Mouse (Mus musculus) cerebellum, postnatal 10 days (tissue): ENCODE results near the gene Tex28.
A peak's percentile ranks its signal among the peaks of the same experiment; 100 is the strongest.
"Not testable (repeated sequence)": the region's sequence is repeated elsewhere in the genome, so short reads cannot be mapped to it uniquely, and the experiment has no call there.

ENCODE experiments used
- DNase-seq, 2 experiments: peaks; one replicate each; pipeline ENCODE4 v3.0.0; 2021; ENCODE audit warnings: mixed read lengths in 2 of 2

Tex28 gene

DNA sequence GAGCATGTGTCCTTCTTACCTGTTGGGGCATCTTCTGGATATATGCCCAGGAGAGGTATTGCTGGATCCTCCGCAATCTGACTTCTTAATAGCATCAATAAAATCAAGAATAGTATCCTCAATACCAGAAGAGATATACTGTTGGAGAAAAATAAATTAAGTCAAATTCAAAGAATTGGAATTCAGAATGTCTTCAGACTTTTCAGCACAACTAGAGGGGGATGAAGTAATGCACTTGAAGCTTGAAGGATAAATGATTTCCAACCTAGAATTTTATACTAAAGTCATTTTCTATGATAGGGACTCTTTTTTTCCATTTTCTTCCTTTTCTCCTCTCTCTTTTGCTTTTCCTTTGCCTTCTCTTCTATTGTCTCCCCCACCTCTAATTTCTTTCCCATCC is at the start of gene Tex28:
TSS of gene Tex28 (minus strand) at position 101 of the 400 bp plus-strand sequence.
- DNase-seq = no peak

DNA sequence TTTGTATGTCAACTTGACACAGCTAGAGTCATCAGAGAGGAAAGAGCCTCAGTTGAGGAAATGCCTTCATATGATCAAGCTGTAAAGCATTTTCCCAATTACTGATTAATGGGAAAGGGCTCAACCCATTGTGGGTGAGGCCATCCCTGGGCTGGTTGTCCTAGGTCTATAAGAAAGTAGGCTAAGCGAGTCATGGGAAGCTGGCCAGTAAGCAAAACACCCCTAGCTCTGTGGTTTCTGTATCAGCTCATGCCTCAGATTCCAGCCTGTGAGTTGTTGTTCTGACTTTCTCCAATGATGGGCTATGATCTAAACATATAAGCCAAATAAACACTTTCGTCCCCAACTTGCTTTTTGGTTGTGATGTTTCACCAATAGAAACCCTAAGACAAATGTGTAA is 35.9 kb upstream of the Tex28 start:
- DNase-seq = no peak

DNA sequence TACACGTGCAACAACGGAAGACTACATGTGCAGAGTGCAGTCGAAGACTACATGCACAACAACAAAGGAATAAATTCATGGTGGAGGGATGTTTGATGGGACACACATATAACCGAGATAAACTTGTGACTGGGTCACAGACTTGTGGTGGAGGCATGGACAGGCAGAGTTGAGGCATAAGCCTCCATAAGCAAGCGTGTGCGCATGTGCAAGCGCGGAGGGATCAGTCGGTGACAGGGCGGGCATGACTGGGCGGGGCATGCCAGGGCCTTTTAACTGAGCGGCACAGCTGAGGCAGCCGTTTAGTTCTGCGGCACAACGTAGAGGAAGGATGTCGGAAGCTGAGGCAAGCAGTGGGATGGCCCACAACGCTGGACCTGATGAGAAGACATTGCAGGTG is 9.3 kb upstream of the Tex28 start, which contains the start of gene Tktl1:
TSS of gene Tktl1 (plus strand) at position 301 of the 400 bp plus-strand sequence.
- DNase-seq = no peak

DNA sequence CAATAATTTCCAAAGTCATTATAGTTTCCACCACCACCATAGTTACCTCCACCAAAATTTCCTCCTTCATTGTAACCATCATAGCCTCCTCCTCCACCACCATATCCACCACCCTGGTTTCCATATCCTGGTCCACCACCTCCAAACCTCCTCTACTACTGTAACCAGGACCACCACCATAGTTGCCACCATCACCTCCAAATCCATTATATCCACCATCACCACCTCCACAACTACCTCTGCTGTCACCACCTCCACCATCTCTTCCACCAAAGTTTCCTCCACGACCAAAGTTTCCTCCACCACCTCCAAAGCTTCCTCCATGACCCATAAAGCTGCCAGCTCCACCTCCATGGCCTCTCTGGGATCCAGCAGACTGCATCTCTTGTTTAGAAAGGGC is 32.4 kb downstream of the Tex28 start, which contains the start of gene Mecp2:
TSS of gene Mecp2 (minus strand) at position 101 of the 400 bp plus-strand sequence.
- DNase-seq = not testable (repeated sequence)

DNA sequence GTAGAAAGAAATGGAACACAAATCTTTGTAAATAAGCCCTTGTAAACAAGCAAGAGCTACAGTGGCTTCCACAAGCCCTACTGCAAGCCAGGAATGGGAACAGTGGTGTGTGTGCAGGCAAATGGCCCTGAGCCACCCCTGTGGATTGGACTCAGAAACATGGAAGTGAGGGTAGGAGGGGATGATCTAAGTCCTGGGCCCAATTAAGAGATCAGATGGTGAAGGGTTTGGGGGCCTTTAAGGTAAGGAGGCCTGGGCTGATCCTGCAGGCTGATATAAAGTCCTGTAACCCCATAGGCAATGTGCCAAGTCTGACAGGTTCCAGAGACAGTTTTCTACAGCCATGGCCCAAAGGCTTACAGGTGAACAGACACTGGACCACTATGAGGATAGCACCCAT is 40.5 kb downstream of the Tex28 start, which contains the start of gene Opn1mw:
TSS of gene Opn1mw (plus strand) at position 301 of the 400 bp plus-strand sequence.
- DNase-seq = no peak

DNA sequence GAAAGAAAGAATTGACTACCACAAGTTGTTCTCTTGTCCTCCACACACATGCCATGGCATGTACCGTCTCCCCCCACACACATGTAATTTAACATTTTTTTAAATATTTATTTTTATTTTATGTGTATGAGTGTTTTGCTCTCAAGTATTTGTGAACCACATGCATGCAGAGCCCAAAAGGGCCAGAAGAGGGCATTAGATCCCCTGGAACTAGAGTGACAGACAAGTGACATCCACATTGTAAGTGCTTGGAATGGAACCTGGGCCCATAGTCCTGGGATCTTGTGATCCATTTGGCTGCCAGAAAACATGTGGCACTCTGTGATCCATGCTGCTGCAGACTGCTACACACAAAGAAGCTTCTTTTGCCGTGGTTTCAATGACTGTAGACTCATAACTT is 42.7 kb downstream of the Tex28 start:
- peak; percentile 12 to 13 for DNase-seq

DNA sequence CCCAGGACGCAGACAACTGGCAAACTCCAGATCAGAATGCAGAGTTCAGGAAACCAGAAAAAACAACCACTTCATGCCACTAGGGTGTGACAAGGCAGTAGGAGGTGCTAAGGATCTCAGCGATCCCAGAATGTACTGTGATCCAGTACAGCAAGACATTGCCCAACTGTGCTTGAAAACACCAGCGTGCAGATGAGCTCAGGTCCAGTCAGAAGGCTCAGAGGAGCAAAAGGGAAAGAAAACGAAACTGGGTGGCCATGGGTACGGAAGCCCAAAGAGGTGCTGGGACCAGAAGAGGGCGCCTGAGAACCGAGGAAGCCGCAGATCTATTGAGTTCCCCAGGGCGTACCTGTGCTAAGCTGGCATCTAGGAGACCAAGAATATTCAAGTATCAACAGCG is 52.1 kb downstream of the Tex28 start:
- DNase-seq = peak; percentile 75 to 76

- no peak for DNase-seq
These were observed 53.6 kb downstream of the Tex28 start for GRCm38 (mm10) chrX:74114036-74114435.

GRCm38 (mm10) chrX:74108747-74109146 is 58.9 kb downstream of the Tex28 start:
- DNase-seq = no peak

DNA sequence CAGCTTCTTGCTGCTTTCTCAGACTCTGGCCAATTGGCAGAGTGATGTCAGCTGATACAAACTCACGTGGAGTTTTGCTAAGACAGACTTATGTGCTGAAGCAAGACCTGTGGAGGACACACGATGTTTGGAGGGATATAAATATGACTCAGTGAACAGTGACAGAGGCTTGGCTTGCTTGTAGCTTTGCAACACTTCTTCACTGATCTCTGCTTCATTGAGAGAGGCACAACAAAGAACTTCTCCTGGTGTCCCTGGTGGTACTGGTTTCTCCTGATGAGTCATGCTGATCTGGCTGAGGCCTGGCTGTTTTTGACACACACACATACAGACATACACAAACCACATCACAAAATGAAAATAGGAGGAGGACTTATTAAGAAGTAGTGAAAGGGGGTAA is 61.7 kb downstream of the Tex28 start:
- no peak for DNase-seq

DNA sequence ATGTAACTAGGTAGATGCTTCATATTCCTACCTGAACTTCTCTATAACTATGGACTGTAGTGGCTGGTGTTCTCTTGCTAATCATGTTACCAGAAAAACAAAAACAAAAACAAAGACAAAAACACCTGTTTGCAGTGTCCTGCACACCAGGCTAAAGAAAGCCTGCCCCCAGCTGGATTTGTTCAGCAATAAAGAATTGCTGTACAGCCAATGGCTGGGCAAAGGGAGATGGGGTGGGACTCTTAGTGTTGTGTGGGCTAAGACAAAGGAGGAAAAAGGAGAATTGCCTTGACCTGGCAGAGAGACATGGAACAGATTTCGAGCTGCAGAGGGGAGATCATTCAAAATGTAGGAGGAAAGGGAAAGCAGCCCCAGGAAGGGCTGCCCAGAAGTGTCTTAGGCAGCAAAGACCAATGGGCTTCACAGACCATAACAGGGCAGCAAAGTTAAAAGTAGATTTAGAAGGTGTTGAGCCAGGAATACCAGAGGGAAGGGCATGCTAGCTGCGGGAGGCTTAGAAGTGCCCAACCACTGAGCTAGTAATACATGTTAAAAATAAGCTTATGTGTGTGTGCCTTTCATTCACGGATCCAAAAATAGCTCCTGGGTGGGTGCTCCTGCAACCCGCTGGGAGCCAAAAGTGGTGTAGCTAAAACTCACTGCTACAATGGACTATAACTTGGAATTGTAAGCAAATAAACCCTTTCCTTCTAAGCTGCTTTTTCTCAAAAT is 64.0 kb downstream of the Tex28 start:
- no peak for DNase-seq
